Mouse (Mus musculus) hematopoietic multipotent progenitor cell, adult 10-12 weeks (in vitro differentiated cells): Measurements from ENCODE around the gene Lin7c. TPM values are rescaled to one million over a fixed set of nuclear protein-coding genes. Genes with fewer than 3 reads are reported as not detected.

ENCODE experiments used
- polyA plus RNA-seq: library from polyadenylated mRNA; stranded (reverse); fragments of >175 nt; gene quantifications from 2 replicates; pipeline ENCODE4 v1.2.3, GENCODE M21; 2012; ENCODE audit warnings: low replicate concordance

The Lin7c gene
- 1.4 and 2.6 TPM in 2 replicates for polyA plus RNA-seq

GRCm38 (mm10) chr2:109890597-109890996 is at the start of gene Lin7c:
TSS of gene Lin7c (plus strand) at chr2:109890853.

GRCm38 (mm10) chr2:109917496-109918413 is 27.1 kb downstream of the Lin7c start, which contains the start of gene Lgr4:
TSS of gene Lgr4 (plus strand) at chr2:109917647.

Other genes with a start within 250 kb of the Lin7c start
- gene Bdnf, start 216.2 kb upstream of the Lin7c start, polyA plus RNA-seq: 0.03 TPM in 1 of 2 replicates, not detected in the other
- 0.04 and 0.12 TPM in 2 replicates for gene Lgr4, start 26.8 kb downstream of the Lin7c start, polyA plus RNA-seq
- gene Ccdc34, start 127.0 kb downstream of the Lin7c start, polyA plus RNA-seq: 3.3 and 8.8 TPM in 2 replicates